Mouse (Mus musculus): ENCODE results near the gene Ccdc69. TPM values are rescaled to one million over a fixed set of nuclear protein-coding genes. Genes with fewer than 3 reads are reported as not detected.
"Not testable (repeated sequence)": the region's sequence is repeated elsewhere in the genome, so short reads cannot be mapped to it uniquely, and the experiment has no call there.

The Ccdc69 gene
- 10 to 100 TPM in 1 of 2 experiments, 1 to 10 TPM in 1; 9.2 to 11.5 TPM for total RNA-seq (2021)

GRCm38 (mm10) chr11:55077331-55078231 lies at the start of gene Ccdc69:
Ccdc69 (minus strand) TSS chr11:55078131.
- intact Hi-C loops (cut with DNase I): no loop called here
- DNase-seq: peak; percentile 74 to 76

DNA sequence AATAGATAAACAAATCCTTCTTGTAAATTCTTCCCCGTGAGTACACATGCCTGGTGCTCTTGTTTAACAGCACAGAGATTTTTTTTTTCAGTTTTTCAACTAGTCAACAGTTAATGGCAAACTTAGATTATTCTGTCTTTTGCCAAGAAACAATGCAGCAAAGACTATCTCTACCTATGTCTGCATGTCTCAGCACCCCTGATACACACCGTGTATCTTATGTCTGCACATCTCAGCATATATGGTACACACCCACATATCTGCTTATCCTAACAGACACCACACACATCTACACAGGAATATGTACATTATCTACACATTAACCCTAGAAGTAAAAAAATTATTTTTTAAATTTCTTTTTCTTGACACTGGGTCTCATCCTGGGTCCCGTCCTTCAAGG lies 48.7 kb upstream of the Ccdc69 start:
- intact Hi-C loops (cut with DNase I): no loop called here
- no peak for DNase-seq

DNA sequence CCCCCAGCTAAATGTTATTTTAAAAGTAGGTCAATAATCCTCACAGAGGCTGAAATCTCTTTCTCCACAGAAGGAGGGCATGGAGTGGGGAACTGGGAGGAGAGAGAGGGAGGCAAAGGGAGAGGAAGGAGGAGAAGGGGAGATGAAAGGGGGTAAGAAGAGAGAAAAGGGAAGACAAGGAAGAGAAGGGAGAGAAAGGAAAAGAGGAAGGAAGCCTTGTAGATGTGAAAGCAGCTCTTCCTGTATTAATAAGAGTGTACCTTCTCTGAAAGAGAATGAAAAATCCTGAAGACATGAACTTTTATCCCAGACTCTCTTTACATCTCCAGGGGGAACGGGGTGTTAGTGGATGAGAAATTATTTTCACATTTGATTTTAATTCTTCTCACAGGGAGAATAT lies 43.5 kb upstream of the Ccdc69 start:
- intact Hi-C loops (cut with DNase I): no loop called here

GRCm38 (mm10) chr11:55120821-55121271 lies 42.9 kb upstream of the Ccdc69 start:
- peak in 1 of 2 experiments; percentile 25 for DNase-seq
- intact Hi-C loops (cut with DNase I): no loop called here

More for the DNA sequence above, 43.5 kb upstream of the Ccdc69 start:
- DNase-seq: no peak

DNA sequence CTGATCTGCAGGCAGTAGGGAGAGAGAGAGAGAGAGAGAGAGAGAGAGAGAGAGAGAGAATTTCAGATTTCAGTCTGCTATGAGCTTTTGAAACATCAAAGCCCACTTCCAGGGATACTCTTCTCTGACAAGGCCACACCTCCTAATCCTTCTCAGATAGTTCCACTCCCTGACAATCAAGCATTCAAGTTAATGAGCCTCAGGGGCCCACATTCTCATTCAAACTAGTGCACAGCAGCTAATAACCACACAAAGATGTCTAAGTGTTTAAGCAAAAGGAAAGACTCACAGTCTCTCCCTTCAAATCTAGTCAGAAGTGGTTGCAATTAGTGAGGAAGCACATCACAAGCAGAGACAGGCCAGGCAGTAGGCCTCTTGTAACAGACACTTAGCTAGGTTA lies 42.3 kb upstream of the Ccdc69 start:
- no peak for DNase-seq
- intact Hi-C loops (cut with DNase I): no loop called here

DNA sequence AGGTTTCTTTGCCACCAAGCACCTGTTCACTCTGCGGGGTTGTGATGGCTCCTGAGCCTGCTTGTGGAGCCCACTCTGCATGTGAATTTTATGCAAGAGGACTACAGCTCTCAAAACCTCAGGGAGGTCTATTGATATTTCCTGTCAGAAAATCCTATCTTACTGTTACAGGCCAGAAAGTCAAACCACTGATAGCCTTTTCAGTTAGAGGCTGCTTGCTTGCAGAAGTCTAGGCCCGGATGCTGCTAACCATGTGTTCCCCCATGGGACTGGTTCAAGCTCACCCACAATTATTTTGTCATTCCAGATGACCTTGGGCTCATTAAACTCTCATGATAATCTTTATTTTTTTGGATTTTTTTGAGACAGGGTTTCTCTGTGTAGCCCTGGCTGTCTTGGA lies 39.1 kb upstream of the Ccdc69 start:
- no peak for DNase-seq
- intact Hi-C loops (cut with DNase I): no loop called here

GRCm38 (mm10) chr11:55116004-55116403 lies 38.1 kb upstream of the Ccdc69 start:
- intact Hi-C loops (cut with DNase I): no loop called here
- no peak for DNase-seq

GRCm38 (mm10) chr11:55114291-55114690 lies 36.4 kb upstream of the Ccdc69 start:
- intact Hi-C loops (cut with DNase I): no loop called here
- no peak for DNase-seq

GRCm38 (mm10) chr11:55113861-55114250 lies 35.9 kb upstream of the Ccdc69 start:
- intact Hi-C loops (cut with DNase I); DNase-seq: not testable (repeated sequence)

DNA sequence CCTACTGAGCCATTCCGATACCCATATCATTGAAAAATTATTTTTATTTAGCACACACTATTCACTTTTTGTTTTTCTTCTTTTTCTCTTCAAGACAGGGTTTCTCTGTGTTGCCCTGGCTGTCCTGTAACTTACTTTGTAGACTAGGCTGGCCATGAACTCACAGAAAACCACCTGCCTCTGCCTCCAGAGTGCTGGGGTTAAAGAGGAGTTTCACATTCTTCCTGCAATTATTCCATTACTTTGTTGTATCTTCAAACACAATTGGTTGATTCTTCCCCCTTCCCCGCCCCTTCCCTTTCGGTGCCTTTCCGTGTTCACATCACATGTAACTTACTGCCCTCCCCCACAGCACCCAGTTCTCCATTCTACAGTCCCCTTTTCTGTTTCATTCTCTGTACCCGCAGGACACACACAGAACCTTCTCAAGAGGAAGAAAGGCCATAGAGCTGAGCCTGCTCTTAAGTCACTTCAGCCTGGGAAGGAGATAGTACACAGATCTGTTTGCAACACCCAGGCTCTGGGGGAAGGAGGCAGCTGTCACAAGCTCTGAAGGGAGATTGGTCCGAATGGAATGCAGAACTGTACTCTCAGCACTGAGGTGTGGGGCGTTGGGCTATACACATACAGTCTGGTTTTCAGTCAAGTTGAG lies 35.4 kb upstream of the Ccdc69 start:
- peak; percentile 28 to 29 for DNase-seq
- intact Hi-C loops (cut with DNase I): no loop called here

DNA sequence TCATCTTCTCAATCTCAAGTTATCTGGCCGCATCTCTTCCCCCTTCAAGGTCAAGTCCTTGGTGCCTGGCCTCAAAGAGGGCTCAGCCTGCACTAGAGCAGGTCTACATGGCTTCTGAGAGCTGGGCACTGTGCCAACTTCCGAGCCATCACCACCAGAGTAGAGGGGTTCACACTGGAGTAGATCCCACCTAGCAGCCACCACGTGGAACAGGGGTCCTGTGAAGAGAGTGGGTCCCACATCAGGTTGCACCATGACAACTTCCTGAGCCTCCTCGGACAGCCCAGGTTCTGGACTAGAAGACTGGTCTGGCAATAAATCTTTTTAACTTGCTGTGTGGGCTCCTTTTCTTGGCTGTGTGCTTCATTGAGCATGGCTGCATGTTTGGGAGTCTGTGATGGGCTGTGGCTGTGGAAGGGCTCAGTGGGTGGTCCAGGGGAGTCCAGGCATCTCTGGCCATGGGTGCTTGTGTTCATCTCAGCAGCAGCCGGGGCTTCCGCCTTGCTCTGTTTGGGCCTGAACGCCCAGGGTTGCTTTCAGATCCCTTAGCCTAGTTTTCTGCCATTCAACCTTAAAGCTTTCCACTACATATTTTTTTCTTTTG lies 32.7 kb upstream of the Ccdc69 start:
- intact Hi-C loops (cut with DNase I): no loop called here
- DNase-seq: no peak

- intact Hi-C loops (cut with DNase I): no loop called here
- no peak for DNase-seq
These were observed 31.8 kb upstream of the Ccdc69 start for GRCm38 (mm10) chr11:55109521-55110300.

GRCm38 (mm10) chr11:55106636-55107035 lies 28.7 kb upstream of the Ccdc69 start:
- intact Hi-C loops (cut with DNase I): no loop called here
- no peak for DNase-seq

- intact Hi-C loops (cut with DNase I): no loop called here
These were observed 27.5 kb upstream of the Ccdc69 start for GRCm38 (mm10) chr11:55105389-55105788.

DNA sequence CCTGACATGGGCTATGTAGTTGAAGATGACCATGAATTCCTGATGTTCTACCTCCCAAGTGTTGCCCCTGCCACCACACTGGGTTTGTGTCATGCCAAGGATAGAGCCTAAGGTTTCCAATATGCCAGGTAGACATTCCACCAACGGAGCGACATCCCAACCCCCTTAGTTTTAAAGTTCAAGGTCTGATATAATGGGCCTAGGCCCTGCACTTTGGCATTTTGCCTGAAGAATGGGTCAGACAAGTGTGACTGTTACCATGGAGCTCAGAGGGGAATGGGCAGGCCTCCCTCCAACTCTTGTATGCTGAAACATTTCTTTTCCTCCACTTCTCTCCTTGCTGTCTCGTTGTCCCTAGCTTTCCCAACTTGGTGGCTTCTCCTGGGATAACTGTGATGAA lies 25.3 kb upstream of the Ccdc69 start:
- intact Hi-C loops (cut with DNase I): no loop called here

More at GRCm38 (mm10) chr11:55105389-55105788, 27.5 kb upstream of the Ccdc69 start:
- DNase-seq: no peak

GRCm38 (mm10) chr11:55102015-55102414 lies 24.1 kb upstream of the Ccdc69 start:
- intact Hi-C loops (cut with DNase I): no loop called here
- no peak for DNase-seq

More for the DNA sequence above, 25.3 kb upstream of the Ccdc69 start:
- DNase-seq: no peak

DNA sequence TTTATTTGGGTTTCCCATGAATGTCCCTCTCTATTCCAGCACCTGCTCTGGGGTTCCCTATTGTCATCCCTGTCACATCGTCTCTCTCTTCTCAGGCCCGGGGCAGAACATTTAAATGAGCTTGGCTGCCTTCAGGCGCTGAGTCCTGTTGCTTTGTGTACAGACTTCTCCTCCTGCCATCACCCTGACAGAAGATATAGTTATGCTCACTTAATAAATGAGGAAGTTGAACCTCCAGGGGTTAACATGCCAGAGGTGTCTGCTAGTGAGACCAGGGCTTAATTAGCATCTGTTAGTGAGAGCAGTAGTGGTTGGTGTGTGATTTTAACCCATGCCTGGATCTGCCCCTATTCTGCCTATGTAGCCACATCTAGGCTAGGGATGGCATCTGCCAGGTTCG lies 21.9 kb upstream of the Ccdc69 start:
- no peak for DNase-seq
- intact Hi-C loops (cut with DNase I): loop anchor here (5.0 kb wide), 1 partner anchor 57 kb away; no protein-coding TSS in a partner anchor

- intact Hi-C loops (cut with DNase I): loop anchor here (5.0 kb wide), 1 partner anchor 58 kb away; no protein-coding TSS in a partner anchor
These were observed 21.3 kb upstream of the Ccdc69 start for GRCm38 (mm10) chr11:55099019-55099771.

GRCm38 (mm10) chr11:55098189-55098915 lies 20.4 kb upstream of the Ccdc69 start:
- intact Hi-C loops (cut with DNase I): loop anchor here (5.0 kb wide), 1 partner anchor 59 kb away; no protein-coding TSS in a partner anchor

More at GRCm38 (mm10) chr11:55099019-55099771, 21.3 kb upstream of the Ccdc69 start:
- no peak for DNase-seq

More at GRCm38 (mm10) chr11:55098189-55098915, 20.4 kb upstream of the Ccdc69 start:
- DNase-seq: no peak

Measured in heart, postnatal 10 days (tissue).